Mouse (Mus musculus) bone marrow macrophage, adult 2 months (primary cell): Measurements from ENCODE around the gene Dock11.

Experiments used
- CTCF ChIP-seq: IDR thresholded peaks from 2 replicates; pipeline ENCODE4 v1.5.1; 2012; ENCODE audit warnings: low read depth, mild to moderate bottlenecking, low read length, moderate library complexity
- POLR2A ChIP-seq: IDR thresholded peaks from 2 replicates; pipeline ENCODE4 v1.6.1; 2012; ENCODE audit warnings: mild to moderate bottlenecking, low read depth, low read length, borderline replicate concordance

GRCm38 (mm10) chrX:35904352-35904751 is 15.7 kb downstream of the Dock11 start:
- TF ChIP-seq POLR2A (no peak), CTCF (no peak)
